Mouse (Mus musculus) embryonic facial prominence, embryonic 10.5 days (tissue): Measurements from ENCODE around the gene Cfap43. TPM values are rescaled to one million over a fixed set of nuclear protein-coding genes. Genes with fewer than 3 reads are reported as not detected.
A peak's percentile ranks its signal among the peaks of the same experiment; 100 is the strongest.

Experiments used
- DNase-seq: peaks from one replicate; pipeline ENCODE4 v3.0.0-alpha.2; 2017; ENCODE audit warnings: low spot score
- H3K27ac ChIP-seq: fragments of 300-500 bp; sonication (generic); replicated peaks from 2 replicates; pipeline ENCODE4 v1.5.1; 2016; ENCODE audit warnings: mild to moderate bottlenecking
- H3K27me3 ChIP-seq: fragments of 300-500 bp; sonication (generic); replicated peaks from 2 replicates; pipeline ENCODE4 v1.6.1; 2016; ENCODE audit warnings: low read depth, mild to moderate bottlenecking; ENCODE audit not compliant: poor library complexity, severe bottlenecking
- H3K36me3 ChIP-seq: fragments of 300-500 bp; sonication (generic); replicated peaks from 2 replicates; pipeline ENCODE4 v1.6.1; 2016; ENCODE audit warnings: mild to moderate bottlenecking, moderate library complexity
- H3K4me1 ChIP-seq: fragments of 300-500 bp; sonication (generic); 2 replicates; pipeline ENCODE4 v1.6.1; 2016
- H3K4me3 ChIP-seq: fragments of 300-500 bp; sonication (generic); 2 replicates; pipeline ENCODE4 v1.5.1; 2016; ENCODE audit warnings: mild to moderate bottlenecking, moderate library complexity
- H3K9me3 ChIP-seq: fragments of 300-500 bp; sonication (generic); 2 replicates; pipeline ENCODE4 v1.6.1; 2016; ENCODE audit warnings: mild to moderate bottlenecking
- WGBS: fragments of 180-500 bp; shearing (Covaris S2); methylation state at CpG from one replicate; pipeline ENCODE4 v1.1.7; 2016; 5-methylcytosine and 5-hydroxymethylcytosine counted together
- polyA plus RNA-seq: library from polyadenylated mRNA; unstranded; fragments of >200 nt; fragmentation: Nextera tagmentation; extraction: Ambion mirVana; gene quantifications from 2 replicates; pipeline ENCODE4 v1.2.1, GENCODE M21; 2016

Cfap43 gene
- polyA plus RNA-seq, 1 experiment from 2014 or later = 0.02 TPM

- H3K27ac ChIP-seq = no peak overlapping the region
- no peaks in the 10 kb centered on the region for H3K27me3 ChIP-seq
- H3K9me3 ChIP-seq = no peaks in the 10 kb centered on the region
- H3K36me3 ChIP-seq = no peaks in the 10 kb centered on the region
- H3K4me1 ChIP-seq = peaks cover 9% of the 10 kb centered on the region
- H3K4me3 ChIP-seq = no peak overlapping the region
- 93% methylated on average over 11 of the region's 11 CpGs for WGBS
- DNase-seq = no peak
These were observed 128.6 kb downstream of the Cfap43 start for GRCm38 (mm10) chr19:47790316-47791020.

GRCm38 (mm10) chr19:47783898-47784297 is 135.2 kb downstream of the Cfap43 start:
- Histone ChIP-seq H3K27ac (no peak overlapping the region), H3K36me3 (no peaks in the 10 kb centered on the region), H3K27me3 (no peaks in the 10 kb centered on the region), H3K9me3 (no peaks in the 10 kb centered on the region), H3K4me3 (no peak overlapping the region), H3K4me1 (no peaks in the 10 kb centered on the region)
- 90% methylated on average over 6 of the region's 6 CpGs for WGBS
- no peak for DNase-seq

GRCm38 (mm10) chr19:47780972-47781371 is 138.1 kb downstream of the Cfap43 start:
- 73% methylated on average over 11 of the region's 11 CpGs for WGBS
- Histone ChIP-seq H3K4me1 (no peaks in the 10 kb centered on the region), H3K27me3 (no peaks in the 10 kb centered on the region)

GRCm38 (mm10) chr19:47780145-47780544 is 138.9 kb downstream of the Cfap43 start:
- no peak overlapping the region for H3K4me3 ChIP-seq
- 91% methylated on average over 7 of the region's 7 CpGs for WGBS
- H3K27ac ChIP-seq = no peak overlapping the region
- H3K4me1 ChIP-seq = no peaks in the 10 kb centered on the region
- no peak for DNase-seq
- H3K9me3 ChIP-seq = no peaks in the 10 kb centered on the region
- no peaks in the 10 kb centered on the region for H3K27me3 ChIP-seq
- H3K36me3 ChIP-seq = no peaks in the 10 kb centered on the region

More at GRCm38 (mm10) chr19:47780972-47781371, 138.1 kb downstream of the Cfap43 start:
- Histone ChIP-seq H3K9me3 (no peaks in the 10 kb centered on the region), H3K4me3 (no peak overlapping the region), H3K27ac (no peak overlapping the region), H3K36me3 (no peaks in the 10 kb centered on the region)
- no peak for DNase-seq

- 82% methylated on average over 6 of the region's 6 CpGs for WGBS
- H3K4me1 ChIP-seq = no peaks in the 10 kb centered on the region
- H3K9me3 ChIP-seq = no peaks in the 10 kb centered on the region
- H3K27me3 ChIP-seq = no peaks in the 10 kb centered on the region
- no peak for DNase-seq
- no peak overlapping the region for H3K27ac ChIP-seq
- H3K4me3 ChIP-seq = no peak overlapping the region
- H3K36me3 ChIP-seq = no peaks in the 10 kb centered on the region
These were observed 141.2 kb downstream of the Cfap43 start for GRCm38 (mm10) chr19:47777847-47778246.

GRCm38 (mm10) chr19:47755625-47756024 is 163.5 kb downstream of the Cfap43 start:
- no peak overlapping the region for H3K4me3 ChIP-seq
- H3K9me3 ChIP-seq = no peaks in the 10 kb centered on the region
- H3K4me1 ChIP-seq = no peaks in the 10 kb centered on the region
- no peaks in the 10 kb centered on the region for H3K36me3 ChIP-seq
- 76% methylated on average over 19 of the region's 19 CpGs for WGBS
- no peaks in the 10 kb centered on the region for H3K27me3 ChIP-seq
- H3K27ac ChIP-seq = no peak overlapping the region
- DNase-seq = no peak

- Histone ChIP-seq H3K36me3 (no peaks in the 10 kb centered on the region), H3K4me3 (no peak overlapping the region), H3K27ac (no peak overlapping the region), H3K27me3 (no peaks in the 10 kb centered on the region), H3K4me1 (no peaks in the 10 kb centered on the region), H3K9me3 (no peaks in the 10 kb centered on the region)
- WGBS = 91% methylated on average over 9 of the region's 9 CpGs
- DNase-seq = no peak
These were observed 164.2 kb downstream of the Cfap43 start for GRCm38 (mm10) chr19:47754931-47755330.

GRCm38 (mm10) chr19:47753921-47754320 is 165.2 kb downstream of the Cfap43 start:
- Histone ChIP-seq H3K4me3 (no peak overlapping the region), H3K27ac (no peak overlapping the region), H3K9me3 (no peaks in the 10 kb centered on the region), H3K4me1 (no peaks in the 10 kb centered on the region), H3K27me3 (no peaks in the 10 kb centered on the region), H3K36me3 (no peaks in the 10 kb centered on the region)
- WGBS = 88% methylated on average over 4 of the region's 4 CpGs
- DNase-seq = no peak

- no peaks in the 10 kb centered on the region for H3K4me1 ChIP-seq
- no peak overlapping the region for H3K27ac ChIP-seq
- no peak for DNase-seq
- H3K9me3 ChIP-seq = no peaks in the 10 kb centered on the region
- H3K4me3 ChIP-seq = no peak overlapping the region
- H3K36me3 ChIP-seq = no peaks in the 10 kb centered on the region
- no peaks in the 10 kb centered on the region for H3K27me3 ChIP-seq
- WGBS = 94% methylated on average over 9 of the region's 9 CpGs
These were observed 166.6 kb downstream of the Cfap43 start for GRCm38 (mm10) chr19:47752456-47752855.

- Histone ChIP-seq H3K4me1 (no peaks in the 10 kb centered on the region), H3K27ac (no peak overlapping the region), H3K9me3 (no peaks in the 10 kb centered on the region), H3K36me3 (no peaks in the 10 kb centered on the region), H3K27me3 (no peaks in the 10 kb centered on the region), H3K4me3 (no peak overlapping the region)
- WGBS = 76% methylated on average over 5 of the region's 5 CpGs
- no peak for DNase-seq
These were observed 168.7 kb downstream of the Cfap43 start for GRCm38 (mm10) chr19:47750391-47750790.

GRCm38 (mm10) chr19:47748950-47749349 is 170.1 kb downstream of the Cfap43 start:
- H3K27me3 ChIP-seq = no peaks in the 10 kb centered on the region
- DNase-seq = no peak
- H3K27ac ChIP-seq = no peak overlapping the region
- no peaks in the 10 kb centered on the region for H3K9me3 ChIP-seq
- WGBS = 78% methylated on average over 2 of the region's 2 CpGs
- H3K4me1 ChIP-seq = no peaks in the 10 kb centered on the region
- no peak overlapping the region for H3K4me3 ChIP-seq
- no peaks in the 10 kb centered on the region for H3K36me3 ChIP-seq

GRCm38 (mm10) chr19:47747072-47747471 is 172.0 kb downstream of the Cfap43 start:
- no peak overlapping the region for H3K27ac ChIP-seq
- H3K4me3 ChIP-seq = no peak overlapping the region
- 0 out of 2 replicates have a peak, but pooled peaks cover 3% of the 10 kb centered on the region for H3K36me3 ChIP-seq
- no peaks in the 10 kb centered on the region for H3K9me3 ChIP-seq
- H3K4me1 ChIP-seq = no peaks in the 10 kb centered on the region
- DNase-seq = no peak
- no peaks in the 10 kb centered on the region for H3K27me3 ChIP-seq
- WGBS = 95% methylated on average over 2 of the region's 2 CpGs

GRCm38 (mm10) chr19:47731931-47732330 is 187.2 kb downstream of the Cfap43 start:
- Histone ChIP-seq H3K27ac (peak overlapping the region; percentile 96), H3K4me3 (peak overlapping the region; percentile 84), H3K9me3 (no peaks in the 10 kb centered on the region), H3K4me1 (peaks cover 10% of the 10 kb centered on the region), H3K27me3 (no peaks in the 10 kb centered on the region), H3K36me3 (peaks cover 45% of the 10 kb centered on the region)
- DNase-seq = peak; percentile 84
- WGBS = 4% methylated on average over 15 of the region's 15 CpGs
